Mouse (Mus musculus) cerebellum, postnatal 10 days (tissue): ENCODE measurements around the gene Gm136.
A peak's percentile ranks its signal among the peaks of the same experiment; 100 is the strongest.

ENCODE experiments used
- DNase-seq, 2 experiments: peaks; one replicate each; pipeline ENCODE4 v3.0.0; 2021; ENCODE audit warnings: mixed read lengths in 2 of 2

Gene Gm136

GRCm38 (mm10) chr4:34708127-34708526 lies 47.9 kb downstream of the Gm136 start:
- DNase-seq, result no peak

GRCm38 (mm10) chr4:34707248-34707647 lies 48.8 kb downstream of the Gm136 start:
- DNase-seq, result no peak

GRCm38 (mm10) chr4:34703029-34703428 lies 53.0 kb downstream of the Gm136 start:
- DNase-seq, result no peak

- no peak for DNase-seq
Observed at GRCm38 (mm10) chr4:34702231-34702630, 53.8 kb downstream of the Gm136 start.

- DNase-seq, result peak; percentile 79 to 83
Observed at GRCm38 (mm10) chr4:34701528-34701927, 54.5 kb downstream of the Gm136 start.
